Mouse (Mus musculus) bone marrow macrophage, adult 2 months (primary cell): ENCODE measurements around the gene Nme2.
"Not testable (repeated sequence)": the region's sequence is repeated elsewhere in the genome, so short reads cannot be mapped to it uniquely, and the experiment has no call there.

ENCODE experiments used
- CTCF ChIP-seq: IDR thresholded peaks from 2 replicates; pipeline ENCODE4 v1.5.1; 2012; ENCODE audit warnings: low read depth, mild to moderate bottlenecking, low read length, moderate library complexity
- POLR2A ChIP-seq: IDR thresholded peaks from 2 replicates; pipeline ENCODE4 v1.6.1; 2012; ENCODE audit warnings: mild to moderate bottlenecking, low read depth, low read length, borderline replicate concordance

DNA sequence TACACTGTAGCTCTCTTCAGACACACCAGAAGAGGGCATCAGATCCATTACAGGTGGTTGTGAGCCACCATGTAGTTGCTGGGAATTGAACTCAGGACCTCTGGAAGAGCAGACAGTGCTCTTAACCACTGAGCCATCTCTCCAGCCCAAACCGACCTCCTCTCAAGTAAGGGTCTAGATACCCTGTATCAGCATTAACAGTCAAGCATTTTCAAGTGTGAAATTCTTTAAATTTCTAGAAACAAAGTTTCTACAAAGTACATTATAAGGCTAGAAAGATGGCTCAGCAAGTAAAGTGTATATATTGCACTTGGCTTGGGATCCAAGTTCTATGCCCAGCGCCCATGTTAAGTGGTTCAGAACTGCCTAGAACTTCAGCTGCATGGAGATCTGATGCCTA, 41.0 kb downstream of the Nme2 start:
- TF ChIP-seq POLR2A, CTCF: not testable (repeated sequence)
